Mouse (Mus musculus) embryonic facial prominence, embryonic 13.5 days (tissue): ENCODE measurements at regions not wholly inside any gene's neighbourhood (a gene's known extent, or its start where the extent isn't known, plus 50 kb on each side); places are given as distances from the start of the nearest gene placed in this dataset.

Source experiments
- ATAC-seq: fragments of 200-750 bp; cut with Nextera tagmentation; 2 replicates; pipeline ENCODE4 v1.8.0; 2017; ENCODE audit warnings: low read depth; ENCODE audit not compliant: insufficient number of reproducible peaks, insufficient read depth, low FRiP score, low TSS enrichment
- H3K27ac ChIP-seq: fragments of 300-500 bp; sonication (generic); 2 replicates; pipeline ENCODE4 v1.5.1; 2015; ENCODE audit warnings: moderate library complexity, mild to moderate bottlenecking, inconsistent platforms
- H3K27me3 ChIP-seq: fragments of 300-500 bp; sonication (generic); 2 replicates; pipeline ENCODE4 v1.6.1; 2015; ENCODE audit warnings: mild to moderate bottlenecking, inconsistent platforms
- H3K36me3 ChIP-seq: fragments of 300-500 bp; sonication (generic); 2 replicates; pipeline ENCODE4 v1.6.1; 2015; ENCODE audit warnings: mild to moderate bottlenecking, inconsistent platforms
- H3K4me1 ChIP-seq: fragments of 300-500 bp; sonication (generic); 2 replicates; pipeline ENCODE4 v1.6.1; 2015; ENCODE audit warnings: inconsistent platforms
- H3K4me2 ChIP-seq: fragments of 300-500 bp; sonication (generic); 2 replicates; pipeline ENCODE4 v1.6.1; 2015; ENCODE audit warnings: moderate library complexity, mild to moderate bottlenecking, inconsistent platforms
- H3K4me3 ChIP-seq: fragments of 300-500 bp; sonication (generic); 2 replicates; pipeline ENCODE4 v1.5.1; 2015; ENCODE audit warnings: mild to moderate bottlenecking, inconsistent platforms
- H3K9ac ChIP-seq: fragments of 300-500 bp; sonication (generic); 2 replicates; pipeline ENCODE4 v1.6.1; 2015; ENCODE audit warnings: mild to moderate bottlenecking, inconsistent platforms
- H3K9me3 ChIP-seq: fragments of 300-500 bp; sonication (generic); 2 replicates; pipeline ENCODE4 v1.6.1; 2016; ENCODE audit warnings: inconsistent platforms
- WGBS: fragments of 180-500 bp; shearing (Covaris S2); methylation state at CpG from one replicate; pipeline ENCODE4 v1.1.7; 2015; ENCODE audit warnings: mixed read lengths; 5-methylcytosine and 5-hydroxymethylcytosine counted together

- no peaks in the 10 kb centered on the region for H3K27me3 ChIP-seq
- no peaks in the 10 kb centered on the region for H3K9me3 ChIP-seq
- no peak overlapping the region for H3K4me2 ChIP-seq
- 79% methylated on average over 7 of the region's 7 CpGs for WGBS
- no peak overlapping the region for H3K27ac ChIP-seq
- ATAC-seq = no peak
- H3K4me3 ChIP-seq = no peak overlapping the region
- H3K9ac ChIP-seq = no peak overlapping the region
- no peaks in the 10 kb centered on the region for H3K36me3 ChIP-seq
- peaks cover 18% of the 10 kb centered on the region for H3K4me1 ChIP-seq
Measured at GRCm38 (mm10) chr10:99534237-99534636, 225.2 kb downstream of the Csl start.

GRCm38 (mm10) chr10:99538639-99539038, 220.8 kb downstream of the Csl start:
- Histone ChIP-seq H3K4me1 (no peaks in the 10 kb centered on the region), H3K4me2 (no peak overlapping the region), H3K27ac (no peak overlapping the region), H3K9me3 (no peaks in the 10 kb centered on the region), H3K36me3 (no peaks in the 10 kb centered on the region), H3K9ac (no peak overlapping the region), H3K27me3 (no peaks in the 10 kb centered on the region), H3K4me3 (no peak overlapping the region)
- 59% methylated on average over 5 of the region's 5 CpGs for WGBS
- ATAC-seq = no peak

GRCm38 (mm10) chr10:99552373-99552772, 207.1 kb downstream of the Csl start:
- 59% methylated on average over 4 of the region's 4 CpGs for WGBS
- Histone ChIP-seq H3K4me3 (no peak overlapping the region), H3K4me1 (peaks cover 18% of the 10 kb centered on the region), H3K27ac (no peak overlapping the region), H3K4me2 (no peak overlapping the region), H3K9ac (no peak overlapping the region), H3K27me3 (no peaks in the 10 kb centered on the region), H3K36me3 (no peaks in the 10 kb centered on the region), H3K9me3 (no peaks in the 10 kb centered on the region)
- ATAC-seq = no peak

DNA sequence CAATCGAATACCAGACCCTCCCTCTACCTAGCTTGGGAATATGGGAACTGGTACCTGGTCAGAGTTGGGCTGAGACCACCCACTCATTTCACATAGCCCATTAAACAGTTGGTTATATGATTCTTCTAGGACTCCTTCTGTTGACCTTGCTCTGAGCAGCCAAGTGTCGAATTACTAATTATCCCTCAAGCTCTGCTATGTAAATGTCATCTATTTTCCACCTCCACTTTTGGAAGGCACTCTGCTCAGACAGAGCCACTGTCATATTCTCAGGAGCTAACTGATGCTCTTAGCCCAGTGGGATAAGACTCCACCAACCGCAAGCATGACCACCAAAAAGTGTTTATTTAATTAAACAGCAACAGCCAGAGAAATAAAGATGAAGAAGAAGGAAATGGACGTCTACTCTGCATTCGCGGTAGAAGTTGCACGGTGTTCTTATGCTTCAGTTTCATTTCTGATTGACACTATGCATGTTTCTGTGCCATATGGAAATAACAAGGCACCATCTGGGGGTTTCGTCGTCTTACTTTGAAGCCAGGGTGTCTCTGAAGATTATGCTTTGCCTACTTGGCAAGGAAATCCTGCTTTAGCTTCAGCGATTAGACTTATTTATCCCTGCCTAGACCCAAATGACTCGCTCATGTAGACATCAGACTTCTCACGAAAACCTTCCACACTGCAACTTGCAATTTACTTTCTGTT, 206.5 kb downstream of the Csl start:
- Histone ChIP-seq H3K4me1 (peaks cover 18% of the 10 kb centered on the region), H3K4me2 (no peak overlapping the region), H3K9me3 (no peaks in the 10 kb centered on the region), H3K9ac (no peak overlapping the region), H3K27me3 (no peaks in the 10 kb centered on the region), H3K36me3 (no peaks in the 10 kb centered on the region), H3K27ac (no peak overlapping the region), H3K4me3 (no peak overlapping the region)
- no peak for ATAC-seq
- WGBS = 54% methylated on average over 12 of the region's 12 CpGs

- Histone ChIP-seq H3K27me3 (no peaks in the 10 kb centered on the region), H3K9me3 (no peaks in the 10 kb centered on the region), H3K4me2 (no peak overlapping the region), H3K36me3 (no peaks in the 10 kb centered on the region), H3K4me3 (no peak overlapping the region), H3K9ac (no peak overlapping the region), H3K4me1 (peaks cover 18% of the 10 kb centered on the region), H3K27ac (no peak overlapping the region)
- no peak for ATAC-seq
- WGBS = 87% methylated on average over 2 of the region's 2 CpGs
Measured at GRCm38 (mm10) chr10:99555021-99555420, 204.4 kb downstream of the Csl start.

GRCm38 (mm10) chr10:99555658-99556352, 203.7 kb downstream of the Csl start:
- WGBS = 29% methylated on average over 12 of the region's 12 CpGs
- H3K4me3 ChIP-seq = no peak overlapping the region; the same call in 1 of the 2 replicates
- ATAC-seq = no peak
- H3K9me3 ChIP-seq = no peaks in the 10 kb centered on the region
- H3K4me2 ChIP-seq = peak overlapping the region; percentile 40
- H3K27ac ChIP-seq = no peak overlapping the region
- peaks cover 18% of the 10 kb centered on the region for H3K4me1 ChIP-seq
- H3K36me3 ChIP-seq = no peaks in the 10 kb centered on the region
- H3K27me3 ChIP-seq = no peaks in the 10 kb centered on the region
- H3K9ac ChIP-seq = no peak overlapping the region

DNA sequence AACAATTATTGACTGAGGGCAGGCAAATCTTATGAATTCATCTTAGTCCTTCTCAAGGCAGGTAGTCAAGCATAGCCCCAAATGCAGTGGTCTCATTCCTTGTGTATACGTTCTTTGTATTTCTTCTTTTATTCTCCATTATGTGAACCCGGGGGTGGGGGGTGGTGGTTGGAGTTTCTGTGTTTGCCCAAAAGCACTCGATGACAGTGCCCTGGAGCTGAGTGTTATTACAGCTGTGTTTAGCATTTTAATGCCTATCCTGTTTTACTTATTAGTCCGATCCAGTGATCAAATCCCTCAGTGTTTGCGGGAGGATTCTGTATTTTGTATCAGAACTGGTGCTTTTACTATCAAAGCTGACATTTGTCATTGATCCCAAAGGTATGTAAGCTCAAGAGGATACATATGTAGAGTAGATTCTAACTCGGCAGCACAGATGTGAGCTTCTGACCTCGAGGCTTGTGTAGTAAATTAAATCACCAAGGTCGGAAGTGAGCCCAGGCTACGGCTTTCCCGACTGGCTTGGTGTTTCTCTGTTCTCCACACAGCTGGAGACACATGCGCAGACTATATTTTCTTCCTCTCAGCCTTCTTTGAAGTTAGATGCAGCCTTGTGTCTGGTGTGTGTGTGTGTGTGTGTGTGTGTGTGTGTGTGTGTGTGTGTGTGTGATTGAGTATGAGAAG, 203.0 kb downstream of the Csl start:
- H3K4me2 ChIP-seq = peak overlapping the region; percentile 40
- peaks cover 21% of the 10 kb centered on the region for H3K4me1 ChIP-seq
- H3K9me3 ChIP-seq = no peaks in the 10 kb centered on the region
- ATAC-seq = no peak
- H3K4me3 ChIP-seq = no peak overlapping the region; the same call in 1 of the 2 replicates
- no peak overlapping the region for H3K27ac ChIP-seq
- no peak overlapping the region for H3K9ac ChIP-seq
- 26% methylated on average over 11 of the region's 11 CpGs for WGBS
- no peaks in the 10 kb centered on the region for H3K27me3 ChIP-seq
- no peaks in the 10 kb centered on the region for H3K36me3 ChIP-seq

- no peak overlapping the region for H3K27ac ChIP-seq
- no peaks in the 10 kb centered on the region for H3K9me3 ChIP-seq
- H3K27me3 ChIP-seq = no peaks in the 10 kb centered on the region
- H3K4me3 ChIP-seq = no peak overlapping the region
- H3K4me1 ChIP-seq = peaks cover 13% of the 10 kb centered on the region
- ATAC-seq = no peak
- WGBS = 79% methylated on average over 5 of the region's 5 CpGs
- no peaks in the 10 kb centered on the region for H3K36me3 ChIP-seq
- H3K4me2 ChIP-seq = no peak overlapping the region
- no peak overlapping the region for H3K9ac ChIP-seq
Measured at GRCm38 (mm10) chr10:99558656-99559055, 200.8 kb downstream of the Csl start.

- peaks cover 9% of the 10 kb centered on the region for H3K4me1 ChIP-seq
- H3K4me3 ChIP-seq = no peak overlapping the region
- no peaks in the 10 kb centered on the region for H3K36me3 ChIP-seq
- no peak overlapping the region for H3K4me2 ChIP-seq
- no peaks in the 10 kb centered on the region for H3K27me3 ChIP-seq
- H3K9me3 ChIP-seq = no peaks in the 10 kb centered on the region
- 81% methylated on average over 11 of the region's 11 CpGs for WGBS
- no peak overlapping the region for H3K9ac ChIP-seq
- ATAC-seq = no peak
- H3K27ac ChIP-seq = no peak overlapping the region
Measured at GRCm38 (mm10) chr10:99561166-99561818, 198.2 kb downstream of the Csl start.

DNA sequence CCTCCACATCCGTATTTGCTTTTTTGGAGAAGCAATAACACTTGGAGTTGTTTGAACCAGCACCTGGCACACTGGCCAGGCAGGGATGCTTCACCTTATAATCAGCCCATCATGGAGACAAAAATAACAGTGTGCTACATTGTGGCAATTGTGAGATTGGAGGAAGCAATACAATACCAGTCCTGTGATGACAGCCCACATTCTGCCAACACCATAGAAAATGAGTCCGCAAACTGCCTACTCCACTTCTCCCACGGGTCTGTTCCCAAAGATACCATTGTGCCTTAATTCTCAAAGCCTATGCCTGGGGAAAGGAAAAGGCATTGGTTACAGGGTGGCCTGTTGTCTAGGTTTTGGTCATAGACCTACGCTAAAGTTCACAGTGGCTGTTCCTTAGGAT, 194.9 kb downstream of the Csl start:
- H3K9me3 ChIP-seq = no peaks in the 10 kb centered on the region
- H3K36me3 ChIP-seq = no peaks in the 10 kb centered on the region
- H3K4me2 ChIP-seq = no peak overlapping the region
- H3K27ac ChIP-seq = no peak overlapping the region
- no peaks in the 10 kb centered on the region for H3K27me3 ChIP-seq
- no peak for ATAC-seq
- no peak overlapping the region for H3K4me3 ChIP-seq
- 70% methylated on average over 4 of the region's 4 CpGs for WGBS
- H3K4me1 ChIP-seq = 0 out of 2 replicates have a peak, but pooled peaks cover 3% of the 10 kb centered on the region
- no peak overlapping the region for H3K9ac ChIP-seq

GRCm38 (mm10) chr10:99568424-99568823, 191.0 kb downstream of the Csl start:
- no peaks in the 10 kb centered on the region for H3K36me3 ChIP-seq
- H3K27me3 ChIP-seq = no peaks in the 10 kb centered on the region
- peaks cover 12% of the 10 kb centered on the region for H3K4me1 ChIP-seq
- no peak for ATAC-seq
- no peak overlapping the region for H3K27ac ChIP-seq
- H3K4me2 ChIP-seq = no peak overlapping the region
- no peak overlapping the region for H3K4me3 ChIP-seq
- no peaks in the 10 kb centered on the region for H3K9me3 ChIP-seq
- 82% methylated on average over 5 of the region's 5 CpGs for WGBS
- H3K9ac ChIP-seq = no peak overlapping the region
